Comparison of ENCODE assay signal across 8 mouse cellular contexts in the genomic region with DNA sequence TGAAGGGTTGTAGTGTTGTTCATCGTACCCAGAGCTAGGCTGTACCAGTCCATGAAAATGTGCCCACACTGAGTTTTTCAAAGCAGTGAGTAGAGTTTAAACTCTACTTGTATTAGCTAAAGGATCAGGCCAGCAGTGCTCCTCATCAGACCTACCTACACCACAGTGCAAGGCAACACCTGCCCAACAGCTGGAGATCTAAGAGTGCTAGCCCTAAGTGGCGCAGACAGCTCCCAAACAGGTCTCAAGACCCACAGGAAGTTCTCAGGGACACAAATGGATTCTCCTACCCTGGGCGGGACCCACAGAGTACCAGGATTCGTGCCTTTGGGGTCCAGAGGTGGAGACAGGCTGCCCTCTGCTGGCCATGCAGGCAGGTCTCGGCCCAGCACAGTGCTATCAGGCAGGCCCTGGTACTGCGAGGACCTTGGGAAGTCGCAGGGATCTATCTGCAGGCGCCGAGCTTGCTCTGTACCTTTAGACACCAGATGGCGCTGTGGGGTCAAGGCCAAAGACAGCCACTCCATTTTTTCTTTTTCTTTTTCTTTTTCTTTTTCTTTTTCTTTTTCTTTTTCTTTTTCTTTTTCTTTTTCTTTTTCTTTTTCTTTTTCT. TPM values are rescaled to one million over a fixed set of nuclear protein-coding genes. Genes with fewer than 3 reads are reported as not detected.
DNase-seq lines count a peak whose midpoint lies in the region; ATAC-seq and TF ChIP-seq lines count a peak whose summit lies in the region.

No protein-coding gene starts in this region.

- peak; percentile 100 for ATAC-seq in megakaryocyte progenitor cell, adult 5-6 weeks (replicated peaks; ENCODE audit: poor library complexity)

- peaks cover 3% of the 10 kb centered on the region; the same call in 1 of the 2 replicates for H3K4me1 ChIP-seq in cortical plate, adult 2 months (ENCODE audit: control insufficient read depth, insufficient read depth, low read length)

- no peak for TF ChIP-seq POLR2A in cortical plate, adult 2 months (IDR thresholded peaks at IDR 0.05; ENCODE audit: extremely low read depth, insufficient read depth, low read length)

- peak; percentile 98 for DNase-seq in adipocyte (ENCODE audit: low spot score)
- DNase-seq in gastrocnemius, postnatal 10 days, result peak; percentile 93
- DNase-seq in induced T-regulatory cell, adult 2 months (ENCODE audit: low read depth), result peak; percentile 95
- DNase-seq in left cerebral cortex, adult 8-10 months (ENCODE audit: low spot score in 2 of 2), result peak; percentile 70 to 84
- peak; percentile 94 for DNase-seq in right cerebral cortex, postnatal 10 days (ENCODE audit: low spot score in 2 of 2)
- peak; percentile 97 for DNase-seq in urinary bladder, postnatal 14 days (ENCODE audit: low spot score)

- TF ChIP-seq CTCF in cortical plate, adult 2 months (IDR thresholded peaks at IDR 0.05; ENCODE audit: extremely low read depth, insufficient read depth, low read length), result peak; percentile 88

- no peak overlapping the region for H3K27ac ChIP-seq in cortical plate, adult 2 months (ENCODE audit: insufficient read depth, low read length)

- no peak overlapping the region for H3K4me3 ChIP-seq in cortical plate, adult 2 months (ENCODE audit: insufficient read depth, low read length)

RNA-seq across cellular contexts. Expression of a gene that starts 13.1 kb away (rescaled TPM):
- polyA plus RNA-seq in cortical plate, adult 2 months (2012; rRNA removed), result 55.8 and 57.3 TPM in 2 replicates
- 10 to 100 TPM; 24.1 to 36.7 TPM for total RNA-seq in gastrocnemius, postnatal 10 days (2021)
- total RNA-seq in left cerebral cortex, adult 8-10 months (2022), result 10 to 100 TPM; 20.7 to 22.0 (median 21.7) TPM
- 0.61 and 1.1 TPM in 2 replicates for total RNA-seq in megakaryocyte progenitor cell, adult 5-6 weeks (2015)
- not detected in 2 replicates for total RNA-seq in megakaryocyte progenitor cell, adult 5-6 weeks (2017)

RNA-seq across cellular contexts. Expression of a gene that starts 26.4 kb away (rescaled TPM):
- polyA plus RNA-seq in cortical plate, adult 2 months (2012; rRNA removed), result 17.4 and 18.8 TPM in 2 replicates
- 100 to 1,000 TPM; 162 to 214 TPM for total RNA-seq in gastrocnemius, postnatal 10 days (2021)
- total RNA-seq in left cerebral cortex, adult 8-10 months (2022), result 1 to 10 TPM; 3.7 to 7.8 (median 4.2) TPM
- total RNA-seq in megakaryocyte progenitor cell, adult 5-6 weeks (2015), result not detected in 2 replicates
- total RNA-seq in megakaryocyte progenitor cell, adult 5-6 weeks (2017), result not detected in 2 replicates

RNA-seq across cellular contexts. Expression of a gene that starts 33.0 kb away (rescaled TPM):
- polyA plus RNA-seq in cortical plate, adult 2 months (2012; rRNA removed), result 346 and 369 TPM in 2 replicates
- total RNA-seq in gastrocnemius, postnatal 10 days (2021), result 10 to 100 TPM; 63.5 to 70.3 TPM
- total RNA-seq in left cerebral cortex, adult 8-10 months (2022), result 100 to 1,000 TPM; 277 to 320 (median 278) TPM
- 103 and 106 TPM in 2 replicates for total RNA-seq in megakaryocyte progenitor cell, adult 5-6 weeks (2015)
- 104 and 113 TPM in 2 replicates for total RNA-seq in megakaryocyte progenitor cell, adult 5-6 weeks (2017)

Comparison
In these comparisons a context has a peak if more than half of its experiments do, and no peak if none do; other contexts are left out.
1. RNA of a gene that starts 13.1 kb away (total RNA-seq): 24.1 to 36.7 TPM in gastrocnemius, postnatal 10 days and 20.7 to 22.0 TPM in left cerebral cortex, adult 8-10 months; 0.61 to 1.1 TPM in megakaryocyte progenitor cell, adult 5-6 weeks; every median in the first group is over 10 times any median in the second.
2. RNA of a gene that starts 26.4 kb away (total RNA-seq): 162 to 214 TPM in gastrocnemius, postnatal 10 days; 3.7 to 7.8 TPM in left cerebral cortex, adult 8-10 months and not detected in megakaryocyte progenitor cell, adult 5-6 weeks; every median in the first group is over 10 times any median in the second.
3. Peak in every context shown above with its lines, with median percentiles within 50 percentile points of each other: DNase-seq.